Mouse (Mus musculus): ENCODE measurements at regions not wholly inside any gene's neighbourhood (a gene's known extent, or its start where the extent isn't known, plus 50 kb on each side); places are given as distances from the start of the nearest gene placed in this dataset.

DNA sequence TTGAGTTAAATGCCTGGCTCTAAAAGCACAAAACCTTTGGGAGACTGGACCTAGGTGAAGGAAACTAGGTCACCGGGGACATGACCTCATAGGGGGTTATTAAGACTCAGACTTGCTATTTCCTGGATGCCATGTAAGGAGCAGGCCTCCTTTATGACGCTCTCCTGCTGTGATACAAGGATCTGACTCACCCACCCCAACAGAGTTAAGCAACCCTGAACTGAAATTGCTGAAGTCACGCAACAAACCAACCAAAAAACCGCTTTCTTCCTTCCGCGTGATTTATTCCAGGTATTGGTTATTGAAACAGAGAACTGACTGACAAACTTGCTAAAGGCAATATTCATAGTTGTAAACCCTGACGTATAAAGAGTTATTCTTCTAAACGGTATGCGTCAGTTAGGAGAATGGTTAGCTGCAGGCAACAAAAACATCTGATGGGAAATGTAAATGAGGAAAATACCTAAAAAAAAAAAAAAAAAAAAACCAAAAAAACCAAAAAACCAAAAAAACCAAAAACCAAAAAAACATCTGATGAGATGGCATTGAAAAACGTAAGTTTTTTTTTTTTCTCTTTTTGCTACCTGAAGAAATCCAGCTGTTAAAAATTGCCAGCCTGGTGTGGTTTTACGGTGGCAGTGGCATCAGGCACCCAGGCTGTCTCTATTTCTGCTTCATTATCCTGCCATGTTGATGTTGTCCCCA is 67.5 kb upstream of the Smox start (continued):
- no peak for TF ChIP-seq POLR2AphosphoS2 (IDR thresholded peaks at IDR 0.05; ENCODE audit: low read depth, low read length)
- no peak for TF ChIP-seq JUND (conservative IDR thresholded peaks at IDR 0.05; ENCODE audit: low read depth, low read length)
- TF ChIP-seq MEF2A (IDR thresholded peaks at IDR 0.05; ENCODE audit: borderline replicate concordance, low read depth, low read length): no peak
- peak; percentile 79 for TF ChIP-seq BHLHE40 (IDR thresholded peaks at IDR 0.05; ENCODE audit: low read depth, low read length)
- TF ChIP-seq CTCF (conservative IDR thresholded peaks at IDR 0.05 in 1 of 2, IDR thresholded peaks at IDR 0.05 in 1 of 2; ENCODE audit: low read depth in 2 of 2, low read length in 2 of 2): no peak
- no peak for TF ChIP-seq IRF4 (IDR thresholded peaks at IDR 0.05; ENCODE audit: low read depth, low read length)
- TF ChIP-seq NRF1 (IDR thresholded peaks at IDR 0.05; ENCODE audit: low read depth, low read length): no peak

- Histone ChIP-seq H3K4me1 (ENCODE audit: control insufficient read depth in 1 of 2, insufficient read depth in 2 of 2) (peaks cover 11 to 22% of the 10 kb centered on the region in 2 experiments), H3K27me3 (replicated peaks) (no peaks in the 10 kb centered on the region), H3K27ac (ENCODE audit: insufficient read depth, low read depth) (peak overlapping the region; percentile 45; the same call in 1 of the 2 replicates), H3K9ac (ENCODE audit: insufficient read depth, low read depth) (peak overlapping the region; percentile 31; the same call in 1 of the 2 replicates), H3K9me3 (replicated peaks; ENCODE audit: low read length) (no peaks in the 10 kb centered on the region), H3K4me2 (ENCODE audit: insufficient read depth, low read depth, poor library complexity, severe bottlenecking) (peak overlapping the region; percentile 93), H3K36me3 (replicated peaks in 1 of 2; ENCODE audit: control insufficient read depth in 1 of 2, insufficient read depth in 1 of 2, low read length in 1 of 2) (no peaks in the 10 kb centered on the region), H3K4me3 (replicated peaks in 1 of 3; ENCODE audit: low read depth in 2 of 3, low read length in 2 of 3, poor library complexity in 1 of 3) (peak overlapping the region; percentile 43 to 65 (median 51)), H3K79me2 (replicated peaks; ENCODE audit: control insufficient read depth, extremely low read depth, insufficient read depth, poor library complexity, severe bottlenecking) (no peaks in the 10 kb centered on the region)
- in situ Hi-C loops (cut with MboI; ENCODE audit: low pct_ligation_motif_present, low pct_unique_long_range_greater_than_20kb, low sequenced_read_pairs) (no loop called here), dilution Hi-C loops (cut with MboI; ENCODE audit: extremely low pct_ligation_motif_present, extremely low pct_unique_long_range_greater_than_20kb, low sequenced_read_pairs) (no loop called here)
- peak; percentile 88 for DNase-seq (ENCODE audit: extremely low read depth)
- TF ChIP-seq KAT2A (IDR thresholded peaks at IDR 0.05; ENCODE audit: insufficient replicate concordance, low read length) (no peak), ELF1 (IDR thresholded peaks at IDR 0.05; ENCODE audit: low read depth, low read length) (peak; percentile 35; the same call in 1 of the 2 replicates), ZNF384 (IDR thresholded peaks at IDR 0.05; ENCODE audit: low read depth, low read length) (peak; percentile 90), MEF2A (IDR thresholded peaks at IDR 0.05; ENCODE audit: borderline replicate concordance, low read depth, low read length) (peak; percentile 37; the same call in 1 of the 2 replicates), ZMIZ1 (IDR thresholded peaks at IDR 0.05; ENCODE audit: low read depth, low read length) (no peak), TBP (conservative IDR thresholded peaks at IDR 0.05; ENCODE audit: low read depth, low read length) (no peak), E2F4 (IDR thresholded peaks at IDR 0.05; ENCODE audit: insufficient replicate concordance, low read depth, low read length) (no peak), ZKSCAN1 (IDR thresholded peaks at IDR 0.05; ENCODE audit: borderline replicate concordance, low read depth, low read length) (no peak), POLR2A (IDR thresholded peaks at IDR 0.05; ENCODE audit: low read depth, low read length) (0 out of 2 replicates have a peak, but pooled peaks have one; percentile 16), SMC3 (IDR thresholded peaks at IDR 0.05; ENCODE audit: low read depth, low read length) (peak; percentile 80), EP300 (IDR thresholded peaks at IDR 0.05; ENCODE audit: low read length) (no peak), JUN (IDR thresholded peaks at IDR 0.05; ENCODE audit: insufficient read depth, low read depth, low read length) (no peak), RAD21 (IDR thresholded peaks at IDR 0.05; ENCODE audit: low read depth, low read length) (peak; percentile 77), PAX5 (IDR thresholded peaks at IDR 0.05; ENCODE audit: low read length) (no peak), MAFK (IDR thresholded peaks at IDR 0.05; ENCODE audit: insufficient replicate concordance, low read length) (0 out of 2 replicates have a peak, but pooled peaks have one; percentile 31), MXI1 (IDR thresholded peaks at IDR 0.05; ENCODE audit: low read depth, low read length) (no peak), USF2 (conservative IDR thresholded peaks at IDR 0.05; ENCODE audit: low read depth, low read length) (no peak), CHD1 (IDR thresholded peaks at IDR 0.05; ENCODE audit: low read depth, low read length) (no peak; the same call in 1 of the 2 replicates), GABPA (IDR thresholded peaks at IDR 0.05; ENCODE audit: insufficient replicate concordance, low read depth, low read length) (no peak), IRF4 (IDR thresholded peaks at IDR 0.05; ENCODE audit: low read depth, low read length) (peak; percentile 40; the same call in 1 of the 2 replicates), BHLHE40 (IDR thresholded peaks at IDR 0.05; ENCODE audit: low read depth, low read length) (peak; percentile 42), CHD2 (IDR thresholded peaks at IDR 0.05; ENCODE audit: low read length) (no peak), UBTF (IDR thresholded peaks at IDR 0.05; ENCODE audit: low read depth, low read length) (no peak), JUND (conservative IDR thresholded peaks at IDR 0.05; ENCODE audit: low read depth, low read length) (0 out of 2 replicates have a peak, but pooled peaks have one; percentile 38), ZC3H11A (IDR thresholded peaks at IDR 0.05; ENCODE audit: low read depth, low read length) (peak; percentile 17; the same call in 1 of the 2 replicates), CTCF (conservative IDR thresholded peaks at IDR 0.05 in 1 of 2, IDR thresholded peaks at IDR 0.05 in 1 of 2; ENCODE audit: low read depth in 2 of 2, low read length in 2 of 2) (peak; percentile 39 to 88; a peak in 3 of 4 replicates), TCF12 (IDR thresholded peaks at IDR 0.05; ENCODE audit: low read depth, low read length) (no peak; the same call in 1 of the 2 replicates), RCOR1 (conservative IDR thresholded peaks at IDR 0.05; ENCODE audit: low read depth, low read length) (no peak), SIN3A (IDR thresholded peaks at IDR 0.05; ENCODE audit: low read length) (0 out of 2 replicates have a peak, but pooled peaks have one; percentile 27), NELFE (IDR thresholded peaks at IDR 0.05; ENCODE audit: low read depth, low read length) (peak; percentile 24; the same call in 1 of the 2 replicates), NRF1 (IDR thresholded peaks at IDR 0.05; ENCODE audit: low read depth, low read length) (0 out of 2 replicates have a peak, but pooled peaks have one; percentile 21), ETS1 (conservative IDR thresholded peaks at IDR 0.05; ENCODE audit: low read depth, low read length) (no peak; the same call in 1 of the 2 replicates)
Measured at GRCm38 (mm10) chr2:131422907-131423445, 68.3 kb upstream of the Smox start.

Data from CH12.LX (cell line).